Mouse (Mus musculus): ENCODE data around the gene Capn5.

Capn5 gene

GRCm38 (mm10) chr7:98145842-98146446 is 32.1 kb downstream of the Capn5 start:
- no peak for DNase-seq

GRCm38 (mm10) chr7:98145402-98145801 is 32.7 kb downstream of the Capn5 start, which contains the start of gene Omp:
Gene Omp (minus strand): TSS chr7:98145502.
- no peak for DNase-seq

- DNase-seq, result no peak
Observed at GRCm38 (mm10) chr7:98142648-98143047, 35.4 kb downstream of the Capn5 start.

- DNase-seq, result no peak
Observed at GRCm38 (mm10) chr7:98142247-98142646, 35.8 kb downstream of the Capn5 start.

- peak; percentile 72 for DNase-seq
Observed at GRCm38 (mm10) chr7:98141206-98141605, 36.9 kb downstream of the Capn5 start.

GRCm38 (mm10) chr7:98140597-98140996 is 37.5 kb downstream of the Capn5 start:
- DNase-seq, result no peak

GRCm38 (mm10) chr7:98139216-98139615 is 38.9 kb downstream of the Capn5 start:
- DNase-seq, result no peak

GRCm38 (mm10) chr7:98137995-98138394 is 40.1 kb downstream of the Capn5 start:
- no peak for DNase-seq

GRCm38 (mm10) chr7:98137583-98137982 is 40.5 kb downstream of the Capn5 start:
- DNase-seq, result no peak

- no peak for DNase-seq
Observed at GRCm38 (mm10) chr7:98131751-98132150, 46.3 kb downstream of the Capn5 start.

- peak; percentile 84 for DNase-seq
Observed at GRCm38 (mm10) chr7:98125473-98125872, 52.6 kb downstream of the Capn5 start.

GRCm38 (mm10) chr7:98124701-98125100 is 53.4 kb downstream of the Capn5 start:
- DNase-seq, result no peak

GRCm38 (mm10) chr7:98121673-98122072 is 56.4 kb downstream of the Capn5 start:
- DNase-seq, result no peak

GRCm38 (mm10) chr7:98121241-98121640 is 56.8 kb downstream of the Capn5 start:
- no peak for DNase-seq

GRCm38 (mm10) chr7:98120325-98120724 is 57.7 kb downstream of the Capn5 start:
- peak; percentile 88 for DNase-seq

- no peak for DNase-seq
Observed at GRCm38 (mm10) chr7:98119961-98120232, 58.2 kb downstream of the Capn5 start.

GRCm38 (mm10) chr7:98119179-98119960 is 58.7 kb downstream of the Capn5 start, which contains the start of gene Myo7a:
Gene Myo7a (minus strand): TSS chr7:98119524.
- no peak for DNase-seq

- DNase-seq, result no peak
Observed at GRCm38 (mm10) chr7:98117012-98117660, 60.9 kb downstream of the Capn5 start.

- DNase-seq, result no peak
Observed at GRCm38 (mm10) chr7:98114656-98115055, 63.4 kb downstream of the Capn5 start.

GRCm38 (mm10) chr7:98111233-98111632 is 66.8 kb downstream of the Capn5 start:
- no peak for DNase-seq

- DNase-seq, result no peak
Observed at GRCm38 (mm10) chr7:98109771-98110170, 68.3 kb downstream of the Capn5 start.

- DNase-seq, result no peak
Observed at GRCm38 (mm10) chr7:98108636-98109430, 69.2 kb downstream of the Capn5 start.

GRCm38 (mm10) chr7:98106272-98106671 is 71.8 kb downstream of the Capn5 start:
- DNase-seq, result no peak
